Mouse (Mus musculus) urinary bladder, adult 18-20 months (tissue): ENCODE measurements at regions not wholly inside any gene's neighbourhood (a gene's known extent, or its start where the extent isn't known, plus 50 kb on each side); places are given as distances from the start of the nearest gene placed in this dataset.

Experiments
- DNase-seq, 2 experiments: peaks; one replicate each; pipeline ENCODE4 v3.0.0; 2022; ENCODE audit warnings: low spot score in 2 of 2, mixed read lengths in 2 of 2

GRCm38 (mm10) chr8:92000368-92000767 lies 198.5 kb upstream of the Irx3 start:
- no peak for DNase-seq

GRCm38 (mm10) chr8:91999661-92000060 lies 197.8 kb upstream of the Irx3 start:
- no peak for DNase-seq

GRCm38 (mm10) chr8:91999189-91999588 lies 197.3 kb upstream of the Irx3 start:
- no peak for DNase-seq

GRCm38 (mm10) chr8:91997892-91998189 lies 196.0 kb upstream of the Irx3 start:
- DNase-seq, result no peak

GRCm38 (mm10) chr8:91997023-91997891 lies 195.4 kb upstream of the Irx3 start:
- DNase-seq, result no peak

GRCm38 (mm10) chr8:91996305-91997022 lies 194.6 kb upstream of the Irx3 start:
- no peak for DNase-seq

- no peak for DNase-seq
These were observed 193.7 kb upstream of the Irx3 start for GRCm38 (mm10) chr8:91995407-91996144.

- no peak for DNase-seq
These were observed 189.9 kb upstream of the Irx3 start for GRCm38 (mm10) chr8:91991542-91992452.

GRCm38 (mm10) chr8:91990952-91991351 lies 189.1 kb upstream of the Irx3 start:
- no peak for DNase-seq

- no peak for DNase-seq
These were observed 188.2 kb upstream of the Irx3 start for GRCm38 (mm10) chr8:91990048-91990447.

GRCm38 (mm10) chr8:91988866-91989633 lies 187.2 kb upstream of the Irx3 start:
- no peak for DNase-seq

- no peak for DNase-seq
These were observed 186.0 kb upstream of the Irx3 start for GRCm38 (mm10) chr8:91987854-91988253.

- no peak for DNase-seq
These were observed 181.3 kb upstream of the Irx3 start for GRCm38 (mm10) chr8:91983171-91983570.

GRCm38 (mm10) chr8:91976900-91977585 lies 175.2 kb upstream of the Irx3 start:
- DNase-seq, result no peak

GRCm38 (mm10) chr8:91975460-91975859 lies 173.6 kb upstream of the Irx3 start:
- no peak for DNase-seq

- DNase-seq, result no peak
These were observed 172.8 kb upstream of the Irx3 start for GRCm38 (mm10) chr8:91974636-91975035.

GRCm38 (mm10) chr8:91973951-91974439 lies 172.1 kb upstream of the Irx3 start:
- no peak for DNase-seq

- DNase-seq, result peak in 1 of 2 experiments; percentile 11
These were observed 165.5 kb upstream of the Irx3 start for GRCm38 (mm10) chr8:91967407-91967806.

GRCm38 (mm10) chr8:91966891-91967370 lies 165.1 kb upstream of the Irx3 start:
- peak in 1 of 2 experiments; percentile 8 for DNase-seq

- DNase-seq, result no peak
These were observed 159.8 kb upstream of the Irx3 start for GRCm38 (mm10) chr8:91961696-91962095.
